Mouse (Mus musculus): ENCODE measurements around the gene Rbfox3.

DNA sequence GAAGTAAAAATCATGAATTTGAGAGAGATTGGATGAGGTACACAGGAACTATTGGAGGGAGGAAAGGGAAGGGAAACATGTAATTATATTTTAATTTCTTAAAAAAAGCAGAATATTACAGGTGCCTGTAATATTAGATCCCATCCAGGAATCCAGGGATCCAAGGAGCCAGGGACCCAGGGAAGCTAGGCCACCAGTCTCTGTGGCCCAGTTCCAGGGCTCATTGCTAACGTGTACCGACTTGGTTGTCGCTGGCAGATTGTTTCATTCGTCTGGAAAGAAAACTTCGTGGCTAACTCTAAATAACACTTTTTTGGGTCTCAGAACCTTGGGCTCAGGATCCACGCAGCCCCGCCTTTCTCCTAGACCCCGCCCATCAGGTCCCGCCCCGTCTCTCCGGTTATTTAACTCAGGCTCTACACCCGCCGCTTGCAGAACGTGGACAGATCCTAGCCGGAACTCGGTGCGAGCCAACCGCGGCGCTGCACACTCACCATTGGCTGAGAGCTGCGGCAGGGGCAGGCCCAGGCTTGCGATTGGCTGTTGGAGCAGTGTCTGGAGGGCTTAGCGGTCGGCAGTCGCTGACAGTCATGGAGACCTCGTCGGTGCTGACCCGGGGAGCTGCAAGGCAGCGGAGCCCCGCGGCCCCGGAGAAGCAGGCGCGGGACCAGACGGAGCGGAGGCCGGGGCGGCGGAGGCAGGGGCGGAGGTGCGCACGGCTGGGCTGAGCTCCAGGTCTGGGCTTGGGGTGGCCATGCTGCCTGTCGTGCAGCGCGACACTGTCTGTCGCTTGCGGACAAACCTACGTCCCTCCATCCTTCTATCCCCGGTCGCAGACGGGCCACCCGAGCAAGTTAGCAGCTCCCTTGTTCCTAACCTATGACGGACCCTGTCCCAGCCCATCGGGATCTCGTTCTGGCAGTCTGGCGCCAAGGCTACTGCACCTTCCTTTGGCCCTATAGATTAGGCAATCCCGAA is 434.7 kb downstream of the Rbfox3 start, which contains the start of gene Engase:
- TF ChIP-seq CTCF (IDR thresholded peaks at IDR 0.05; ENCODE audit: low read depth) (no peak), EP300 (IDR thresholded peaks at IDR 0.05; ENCODE audit: low read depth) (no peak)

All from liver, embryonic 14.5 days (tissue).